Mouse (Mus musculus): ENCODE measurements around the gene Slc25a21.

DNA sequence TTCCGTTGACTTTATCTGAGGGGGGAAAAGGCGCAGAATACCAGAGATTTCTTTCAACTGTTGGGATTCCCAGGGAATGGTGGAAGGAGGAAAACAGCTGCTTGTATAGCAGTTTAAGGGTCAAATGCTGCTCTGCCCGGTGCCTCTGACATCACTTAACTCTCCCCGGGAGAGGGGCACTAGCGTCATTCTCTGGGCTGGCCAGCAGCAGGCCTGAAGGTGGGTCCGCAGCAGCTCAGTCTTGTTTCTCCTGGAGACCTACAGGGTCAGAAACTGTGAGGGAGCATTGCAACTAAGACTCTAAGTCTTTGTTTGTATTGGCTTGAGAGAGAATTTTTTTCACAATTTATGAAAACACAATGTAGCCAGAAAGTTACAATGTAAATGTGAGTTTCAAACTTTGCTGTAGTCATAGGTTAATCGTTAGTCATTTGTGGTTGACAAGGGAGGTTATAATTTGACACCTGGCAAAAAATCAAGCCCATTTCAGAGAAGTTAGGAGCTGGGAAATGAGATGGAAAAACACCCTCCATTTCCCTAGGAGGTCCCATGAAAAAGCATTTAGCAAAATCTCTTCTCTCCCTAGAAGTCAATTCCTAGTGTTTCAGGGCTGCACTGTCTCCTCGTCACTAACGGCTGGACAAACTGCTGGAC lies 291.5 kb downstream of the Slc25a21 start:
- no peak for TF ChIP-seq CTCF (IDR thresholded peaks at IDR 0.05; ENCODE audit: low read depth, low read length)
- TF ChIP-seq POLR2A (IDR thresholded peaks at IDR 0.05; ENCODE audit: borderline replicate concordance, low read depth, low read length): no peak
